ENCODE assay signal across 12 mouse cellular contexts in the genomic region with DNA sequence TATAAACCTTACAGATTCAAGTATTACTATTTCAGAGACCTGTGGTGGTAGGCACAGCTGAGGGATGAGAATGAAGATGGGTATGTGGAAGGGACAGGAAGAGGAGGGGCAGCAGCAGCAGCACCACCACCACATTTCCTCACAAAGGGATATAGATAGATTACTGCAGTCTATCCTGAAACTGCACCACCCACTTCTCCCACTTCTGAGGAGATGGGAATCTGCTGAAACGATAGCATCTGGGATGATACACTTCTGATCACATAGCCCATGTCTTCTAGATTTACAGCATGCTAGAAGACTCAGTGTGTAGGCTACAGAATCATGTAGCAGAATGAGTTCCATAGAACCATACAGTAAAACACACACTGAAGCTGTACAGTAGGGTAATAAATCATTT.
"Had no signal": no experiment of that assay in that cellular context is flagged by ENCODE, and none has a peak within 500 bp of the region (broad histone marks: within the 10 kb centered on the region; RNA-seq: fewer than 3 reads in every experiment).

No protein-coding gene starts in this region.

- H3K4me3 ChIP-seq: limb, embryonic 15.5 days; liver, embryonic 12.5 days; megakaryocyte, embryonic 14.5 days; midbrain, embryonic 15.5 days; neural tube, embryonic 12.5 days had no signal

- DNase-seq: kidney, postnatal 25 days; layer of hippocampus, adult 9-11 months; lung, embryonic 14.5 days; lung, postnatal 10 days; thymus, postnatal 36 days had no signal

- H3K27me3 ChIP-seq: limb, embryonic 15.5 days; liver, embryonic 12.5 days; megakaryocyte, embryonic 14.5 days; midbrain, embryonic 15.5 days; neural tube, embryonic 12.5 days had no signal

- H3K4me2 ChIP-seq: limb, embryonic 15.5 days; liver, embryonic 12.5 days; lung, embryonic 14.5 days; midbrain, embryonic 11.5 days; midbrain, embryonic 15.5 days; neural tube, embryonic 12.5 days had no signal

- H3K4me1 ChIP-seq: midbrain, embryonic 15.5 days had no signal

- H3K9ac ChIP-seq: limb, embryonic 15.5 days; liver, embryonic 12.5 days; lung, embryonic 14.5 days; midbrain, embryonic 15.5 days; neural tube, embryonic 12.5 days had no signal

- H3K27ac ChIP-seq: liver, embryonic 12.5 days; macrophage; midbrain, embryonic 15.5 days; neural tube, embryonic 12.5 days had no signal

- ATAC-seq: liver, embryonic 12.5 days; midbrain, embryonic 15.5 days had no signal

- H3K9me3 ChIP-seq: limb, embryonic 15.5 days; liver, embryonic 12.5 days; megakaryocyte, embryonic 14.5 days; midbrain, embryonic 15.5 days; neural tube, embryonic 12.5 days had no signal
